Mouse (Mus musculus): ENCODE measurements around the gene Kmt2e.

- TF ChIP-seq NANOG (IDR thresholded peaks at IDR 0.05; ENCODE audit: borderline replicate concordance, low read length) (no peak), CTCF (conservative IDR thresholded peaks at IDR 0.05; ENCODE audit: low read length) (no peak)
These were observed 39.7 kb upstream of the Kmt2e start for GRCm38 (mm10) chr5:23394366-23395145.
